Mouse (Mus musculus): ENCODE results near the gene Notum. TPM values are rescaled to one million over a fixed set of nuclear protein-coding genes. Genes with fewer than 3 reads are reported as not detected.

Gene Notum
- 0.59 and 1.3 TPM in 2 replicates for polyA plus RNA-seq (2014; fragmentation: Nextera tagmentation; extraction: Ambion mirVana)

- Histone ChIP-seq H3K9ac (replicated peaks; ENCODE audit: low read length) (peak within 1 kb of the TSS; percentile 34; the same call in 1 of the 2 replicates), H3K4me1 (ENCODE audit: control insufficient read depth, insufficient read depth, low read length) (peaks cover 11% of the 10 kb centered on the region; the same call in 1 of the 2 replicates), H3K27me3 (ENCODE audit: control insufficient read depth, insufficient read depth, low read length) (peaks cover 50% of the 10 kb centered on the region), H3K4me2 (ENCODE audit: low read length) (peak within 1 kb of the TSS; percentile 57), H3K9me3 (ENCODE audit: control insufficient read depth, low read length) (no peaks in the 10 kb centered on the region), H3K27ac (replicated peaks; ENCODE audit: low read depth, low read length) (no peak within 1 kb of the TSS), H3K36me3 (ENCODE audit: control insufficient read depth, insufficient read depth, low read length) (no peaks in the 10 kb centered on the region), H3K4me3 (replicated peaks; ENCODE audit: low read depth, low read length) (peak within 1 kb of the TSS; percentile 31)
- WGBS: under 1% methylated on average over 35 of the region's 35 CpGs
- no peak for ATAC-seq (ENCODE audit: low FRiP score, low TSS enrichment)
- DNase-seq: no peak
Observed at GRCm38 (mm10) chr11:120661076-120661460, at the start of gene Notum. Gene Notum (minus strand): TSS chr11:120661175.

GRCm38 (mm10) chr11:120710672-120711071 is 49.7 kb upstream of the Notum start:
- WGBS: 84% methylated on average over 5 of the region's 5 CpGs
- Histone ChIP-seq H3K9me3 (ENCODE audit: control insufficient read depth, low read length) (no peaks in the 10 kb centered on the region), H3K27me3 (ENCODE audit: control insufficient read depth, insufficient read depth, low read length) (no peaks in the 10 kb centered on the region), H3K27ac (replicated peaks; ENCODE audit: low read depth, low read length) (no peak overlapping the region), H3K9ac (replicated peaks; ENCODE audit: low read length) (no peak overlapping the region), H3K4me2 (ENCODE audit: low read length) (no peak overlapping the region), H3K36me3 (ENCODE audit: control insufficient read depth, insufficient read depth, low read length) (peaks cover 37% of the 10 kb centered on the region), H3K4me1 (ENCODE audit: control insufficient read depth, insufficient read depth, low read length) (peaks cover 24% of the 10 kb centered on the region), H3K4me3 (replicated peaks; ENCODE audit: low read depth, low read length) (no peak overlapping the region)
- ATAC-seq (ENCODE audit: low FRiP score, low TSS enrichment) (no peak), DNase-seq (no peak)

- Histone ChIP-seq H3K4me3 (replicated peaks; ENCODE audit: low read depth, low read length) (no peak overlapping the region), H3K9ac (replicated peaks; ENCODE audit: low read length) (no peak overlapping the region), H3K9me3 (ENCODE audit: control insufficient read depth, low read length) (no peaks in the 10 kb centered on the region), H3K27me3 (ENCODE audit: control insufficient read depth, insufficient read depth, low read length) (no peaks in the 10 kb centered on the region), H3K27ac (replicated peaks; ENCODE audit: low read depth, low read length) (no peak overlapping the region), H3K4me1 (ENCODE audit: control insufficient read depth, insufficient read depth, low read length) (peaks cover 30% of the 10 kb centered on the region), H3K36me3 (ENCODE audit: control insufficient read depth, insufficient read depth, low read length) (peaks cover 33% of the 10 kb centered on the region), H3K4me2 (ENCODE audit: low read length) (no peak overlapping the region)
- no peak for ATAC-seq (ENCODE audit: low FRiP score, low TSS enrichment)
- no peak for DNase-seq
- 82% methylated on average over 2 of the region's 2 CpGs for WGBS
Observed at GRCm38 (mm10) chr11:120709551-120709950, 48.6 kb upstream of the Notum start.

GRCm38 (mm10) chr11:120707969-120708368 is 47.0 kb upstream of the Notum start:
- no peak overlapping the region for H3K9ac ChIP-seq (replicated peaks; ENCODE audit: low read length)
- ATAC-seq (ENCODE audit: low FRiP score, low TSS enrichment) (no peak), DNase-seq (no peak)
- no peaks in the 10 kb centered on the region for H3K9me3 ChIP-seq (ENCODE audit: control insufficient read depth, low read length)
- peaks cover 29% of the 10 kb centered on the region for H3K4me1 ChIP-seq (ENCODE audit: control insufficient read depth, insufficient read depth, low read length)
- peak overlapping the region; percentile 52; the same call in 1 of the 2 replicates for H3K27ac ChIP-seq (replicated peaks; ENCODE audit: low read depth, low read length)
- 25% methylated on average over 5 of the region's 5 CpGs for WGBS
- H3K4me3 ChIP-seq (replicated peaks; ENCODE audit: low read depth, low read length): no peak overlapping the region
- H3K4me2 ChIP-seq (ENCODE audit: low read length): no peak overlapping the region
- peaks cover 43% of the 10 kb centered on the region for H3K36me3 ChIP-seq (ENCODE audit: control insufficient read depth, insufficient read depth, low read length)
- no peaks in the 10 kb centered on the region for H3K27me3 ChIP-seq (ENCODE audit: control insufficient read depth, insufficient read depth, low read length)

GRCm38 (mm10) chr11:120707225-120707624 is 46.2 kb upstream of the Notum start:
- ATAC-seq (ENCODE audit: low FRiP score, low TSS enrichment): peak; percentile 17; the same call in 1 of the 2 replicates
- H3K9me3 ChIP-seq (ENCODE audit: control insufficient read depth, low read length): no peaks in the 10 kb centered on the region
- 3% methylated on average over 11 of the region's 12 CpGs for WGBS
- peaks cover 23% of the 10 kb centered on the region for H3K4me1 ChIP-seq (ENCODE audit: control insufficient read depth, insufficient read depth, low read length)
- peak; percentile 52 for DNase-seq
- no peak overlapping the region for H3K4me3 ChIP-seq (replicated peaks; ENCODE audit: low read depth, low read length)
- no peak overlapping the region for H3K4me2 ChIP-seq (ENCODE audit: low read length)
- no peak overlapping the region; the same call in 1 of the 2 replicates for H3K9ac ChIP-seq (replicated peaks; ENCODE audit: low read length)
- peaks cover 47% of the 10 kb centered on the region for H3K36me3 ChIP-seq (ENCODE audit: control insufficient read depth, insufficient read depth, low read length)
- peak overlapping the region; percentile 52; the same call in 1 of the 2 replicates for H3K27ac ChIP-seq (replicated peaks; ENCODE audit: low read depth, low read length)
- H3K27me3 ChIP-seq (ENCODE audit: control insufficient read depth, insufficient read depth, low read length): no peaks in the 10 kb centered on the region

GRCm38 (mm10) chr11:120706120-120706519 is 45.1 kb upstream of the Notum start:
- Histone ChIP-seq H3K27me3 (ENCODE audit: control insufficient read depth, insufficient read depth, low read length) (no peaks in the 10 kb centered on the region), H3K9me3 (ENCODE audit: control insufficient read depth, low read length) (no peaks in the 10 kb centered on the region), H3K27ac (replicated peaks; ENCODE audit: low read depth, low read length) (no peak overlapping the region), H3K4me2 (ENCODE audit: low read length) (no peak overlapping the region), H3K4me3 (replicated peaks; ENCODE audit: low read depth, low read length) (no peak overlapping the region), H3K36me3 (ENCODE audit: control insufficient read depth, insufficient read depth, low read length) (peaks cover 51% of the 10 kb centered on the region), H3K4me1 (ENCODE audit: control insufficient read depth, insufficient read depth, low read length) (peaks cover 23% of the 10 kb centered on the region), H3K9ac (replicated peaks; ENCODE audit: low read length) (no peak overlapping the region)
- DNase-seq: no peak
- ATAC-seq (ENCODE audit: low FRiP score, low TSS enrichment): no peak
- 56% methylated on average over 5 of the region's 5 CpGs for WGBS

GRCm38 (mm10) chr11:120704486-120705325 is 43.7 kb upstream of the Notum start:
- ATAC-seq (ENCODE audit: low FRiP score, low TSS enrichment) (peak; percentile 52; the same call in 1 of the 2 replicates), DNase-seq (peak; percentile 45)
- H3K36me3 ChIP-seq (ENCODE audit: control insufficient read depth, insufficient read depth, low read length): peaks cover 45% of the 10 kb centered on the region
- no peak overlapping the region for H3K4me3 ChIP-seq (replicated peaks; ENCODE audit: low read depth, low read length)
- WGBS: 17% methylated on average over 8 of the region's 8 CpGs
- peak overlapping the region; percentile 37; the same call in 1 of the 2 replicates for H3K9ac ChIP-seq (replicated peaks; ENCODE audit: low read length)
- H3K9me3 ChIP-seq (ENCODE audit: control insufficient read depth, low read length): no peaks in the 10 kb centered on the region
- H3K4me1 ChIP-seq (ENCODE audit: control insufficient read depth, insufficient read depth, low read length): peaks cover 23% of the 10 kb centered on the region
- H3K27me3 ChIP-seq (ENCODE audit: control insufficient read depth, insufficient read depth, low read length): no peaks in the 10 kb centered on the region
- peak overlapping the region; percentile 61 for H3K27ac ChIP-seq (replicated peaks; ENCODE audit: low read depth, low read length)
- H3K4me2 ChIP-seq (ENCODE audit: low read length): peak overlapping the region; percentile 17; the same call in 1 of the 2 replicates

- no peak overlapping the region for H3K9ac ChIP-seq (replicated peaks; ENCODE audit: low read length)
- H3K9me3 ChIP-seq (ENCODE audit: control insufficient read depth, low read length): no peaks in the 10 kb centered on the region
- WGBS: 37% methylated on average over 15 of the region's 15 CpGs
- DNase-seq (no peak), ATAC-seq (ENCODE audit: low FRiP score, low TSS enrichment) (no peak)
- peaks cover 37% of the 10 kb centered on the region for H3K36me3 ChIP-seq (ENCODE audit: control insufficient read depth, insufficient read depth, low read length)
- peaks cover 23% of the 10 kb centered on the region for H3K4me1 ChIP-seq (ENCODE audit: control insufficient read depth, insufficient read depth, low read length)
- H3K27ac ChIP-seq (replicated peaks; ENCODE audit: low read depth, low read length): peak overlapping the region; percentile 61
- H3K4me3 ChIP-seq (replicated peaks; ENCODE audit: low read depth, low read length): no peak overlapping the region
- H3K27me3 ChIP-seq (ENCODE audit: control insufficient read depth, insufficient read depth, low read length): no peaks in the 10 kb centered on the region
- H3K4me2 ChIP-seq (ENCODE audit: low read length): no peak overlapping the region
Observed at GRCm38 (mm10) chr11:120703696-120704454, 42.9 kb upstream of the Notum start.

Data from midbrain, embryonic 14.5 days (tissue).